Mouse (Mus musculus): ENCODE results near the gene Chfr.

Gene Chfr

DNA sequence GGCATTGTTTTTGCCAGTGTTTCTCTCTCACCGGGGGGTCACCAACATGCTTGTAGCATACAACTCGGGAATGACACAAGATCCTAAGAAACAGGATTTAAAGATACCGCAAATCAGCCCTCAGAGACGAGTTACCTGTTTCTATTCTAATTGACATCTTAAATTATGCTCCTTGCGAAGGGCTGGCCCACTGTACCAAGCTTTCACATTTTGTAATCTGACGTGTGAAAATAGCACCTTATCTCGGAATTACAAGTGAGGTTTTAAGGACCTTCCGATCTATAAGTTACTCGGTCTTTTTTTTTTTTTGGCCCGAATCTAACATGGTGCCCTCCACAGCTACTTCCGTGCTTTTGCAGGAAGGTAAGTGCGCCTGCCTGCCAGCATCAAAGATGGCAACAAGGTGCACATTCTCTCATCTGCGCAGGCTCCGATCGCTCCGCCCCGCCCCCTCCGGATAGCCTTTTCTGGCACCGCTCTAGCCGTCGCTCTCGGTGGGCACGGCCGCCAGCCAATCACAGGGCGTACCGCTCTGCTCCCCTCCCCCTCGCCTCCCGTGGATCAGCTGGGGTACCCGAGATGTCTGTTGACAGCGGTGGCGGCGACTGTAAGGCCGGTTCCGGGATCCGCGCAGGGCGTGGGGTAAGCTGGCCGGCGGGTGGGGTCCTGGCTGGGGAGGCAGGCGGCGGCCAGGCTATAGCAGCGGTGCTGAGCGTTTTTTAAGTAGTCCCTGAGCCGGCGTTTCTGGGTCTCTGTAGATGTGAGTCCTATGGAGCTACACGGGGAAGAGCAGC lies at the start of gene Chfr:
Gene Chfr (plus strand): TSS at position 550 of the 794 bp plus-strand sequence.
- peak; percentile 100 for DNase-seq

DNA sequence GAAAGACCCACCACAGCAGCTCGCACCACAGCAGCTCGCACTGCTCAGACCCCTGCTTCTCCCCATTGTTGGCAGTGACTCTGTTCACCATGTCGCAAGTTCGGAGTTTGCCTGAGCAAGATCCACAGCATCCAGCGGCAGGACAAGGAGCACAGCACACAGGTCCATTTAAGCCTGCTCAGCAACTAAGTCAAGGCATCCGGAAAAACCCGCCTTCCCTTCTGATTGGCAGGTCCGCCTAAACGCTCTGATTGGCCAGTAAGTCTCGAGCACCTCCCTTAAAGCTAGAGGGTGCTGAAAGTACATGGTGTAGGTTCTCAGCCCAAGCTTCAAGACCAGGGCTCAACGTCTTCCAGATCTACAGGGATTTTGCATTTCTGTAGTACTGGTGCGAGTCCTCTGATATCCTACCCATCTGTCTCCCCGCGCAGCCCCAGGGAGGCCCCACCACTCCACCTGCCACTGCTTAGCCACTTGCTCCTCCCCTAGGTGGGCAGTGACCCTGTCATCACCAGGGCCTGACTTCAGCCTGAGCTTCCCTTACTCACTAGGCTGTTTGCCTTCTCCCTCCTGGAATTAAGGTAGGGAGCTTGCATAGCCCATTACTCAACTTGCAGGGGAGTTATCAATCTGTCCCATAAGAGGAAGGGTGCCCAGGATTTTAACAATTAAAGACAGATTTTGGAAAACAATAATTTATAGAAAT lies 49.3 kb upstream of the Chfr start:
- no peak for DNase-seq

DNA sequence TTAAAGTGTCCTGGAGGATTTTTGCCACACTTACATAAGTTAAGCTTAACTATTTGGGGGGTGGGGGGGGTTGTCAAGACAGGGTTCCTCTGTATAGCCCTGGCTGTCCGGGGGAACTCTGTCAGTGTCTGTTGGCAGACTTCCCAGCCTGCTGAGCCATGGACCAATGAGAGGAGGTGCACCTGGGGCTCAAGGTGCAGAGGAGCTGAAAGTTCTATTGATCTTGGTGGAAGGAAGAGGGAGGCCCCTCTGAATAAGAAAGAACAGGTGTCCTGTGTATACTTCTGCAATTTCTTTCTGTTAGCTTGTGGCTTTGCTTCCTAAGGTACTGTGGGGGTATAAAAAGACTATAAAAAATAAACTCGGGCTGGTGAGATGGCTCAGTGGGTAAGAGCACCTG lies 44.1 kb upstream of the Chfr start:
- no peak for DNase-seq

DNA sequence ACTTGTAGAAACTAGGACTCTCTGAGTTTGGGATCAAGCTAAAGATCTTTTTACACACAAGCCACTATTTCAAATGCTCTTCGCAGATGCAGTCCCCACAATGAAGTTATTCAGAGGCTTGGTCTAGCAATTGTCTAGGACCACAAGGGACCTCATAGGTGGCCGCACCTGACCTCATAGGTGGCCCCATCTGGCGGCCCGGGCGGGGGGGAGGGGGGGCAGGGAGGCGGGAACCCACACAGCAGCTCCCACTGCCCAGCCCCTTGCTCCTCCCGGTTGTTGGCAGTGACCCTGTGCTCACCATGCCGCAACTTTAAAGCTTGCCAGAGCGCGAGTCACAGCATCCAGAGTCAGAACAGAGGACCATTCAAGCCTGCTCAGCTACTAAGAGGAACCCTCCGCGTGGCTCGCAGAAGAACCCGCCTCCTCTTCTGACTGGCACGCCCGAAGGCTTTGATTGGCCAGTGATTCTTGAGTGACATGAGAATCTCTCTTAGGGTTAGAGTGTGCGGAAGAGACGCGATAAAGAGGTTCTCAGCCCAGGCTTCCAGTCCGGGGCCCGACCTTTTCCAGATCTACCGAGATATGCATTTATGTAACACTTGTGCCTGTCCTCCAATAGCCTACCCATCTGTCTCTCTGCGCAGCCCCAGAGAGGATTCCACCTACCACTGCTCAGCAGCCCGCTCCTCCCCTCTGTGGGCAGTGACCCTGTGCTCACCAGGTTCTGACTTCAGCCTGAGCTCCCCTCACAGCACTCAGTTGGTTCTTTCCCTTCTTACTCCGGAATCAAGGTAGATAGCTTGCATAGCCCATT lies 41.4 kb upstream of the Chfr start, which contains the start of gene Gm35315:
Gene Gm35315 (minus strand): TSS at position 391 of the 817 bp plus-strand sequence.
- DNase-seq: peak; percentile 81 to 89

DNA sequence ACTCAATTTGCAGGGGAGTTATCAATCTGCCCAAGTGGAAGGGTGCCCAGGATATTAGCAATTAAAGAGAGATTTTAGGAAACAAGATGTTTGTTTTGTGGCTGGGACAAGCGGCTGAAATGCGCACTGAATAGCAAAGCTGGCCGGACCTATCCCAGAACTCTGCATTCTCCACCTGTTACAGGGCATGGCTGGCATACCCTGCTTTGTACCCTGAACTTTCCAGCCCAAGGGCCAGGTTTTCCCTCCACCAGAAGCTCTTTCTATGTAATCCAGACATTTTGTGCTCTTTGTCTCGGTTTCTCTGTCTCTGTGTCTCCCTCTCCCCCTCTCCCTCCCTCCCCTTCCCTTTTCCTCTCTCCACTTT lies 40.8 kb upstream of the Chfr start:
- DNase-seq: no peak

DNA sequence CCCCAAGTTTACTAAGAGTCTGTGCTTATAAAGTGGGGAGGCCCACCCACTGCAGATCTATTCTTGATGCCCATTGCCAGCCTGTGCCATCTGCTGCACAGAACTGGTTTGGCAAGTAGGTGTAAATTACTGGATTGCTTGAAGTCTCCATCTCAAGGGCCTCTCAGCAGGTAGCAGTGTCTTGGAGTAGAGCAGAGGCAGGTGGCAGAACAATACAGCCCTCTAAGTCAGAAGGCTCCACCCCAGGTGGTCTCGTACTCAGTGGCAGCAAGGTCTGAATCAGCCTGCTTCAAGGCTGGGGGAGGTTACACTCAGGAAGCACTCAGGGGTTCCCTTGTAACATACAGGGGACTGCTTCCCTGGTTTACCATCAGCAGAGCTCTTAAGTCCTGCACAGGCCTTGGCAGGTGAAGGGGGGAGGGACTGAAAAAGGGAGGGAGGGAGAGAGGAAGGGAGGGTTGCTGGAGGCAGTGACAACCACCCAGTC lies 36.6 kb upstream of the Chfr start:
- DNase-seq: no peak

DNA sequence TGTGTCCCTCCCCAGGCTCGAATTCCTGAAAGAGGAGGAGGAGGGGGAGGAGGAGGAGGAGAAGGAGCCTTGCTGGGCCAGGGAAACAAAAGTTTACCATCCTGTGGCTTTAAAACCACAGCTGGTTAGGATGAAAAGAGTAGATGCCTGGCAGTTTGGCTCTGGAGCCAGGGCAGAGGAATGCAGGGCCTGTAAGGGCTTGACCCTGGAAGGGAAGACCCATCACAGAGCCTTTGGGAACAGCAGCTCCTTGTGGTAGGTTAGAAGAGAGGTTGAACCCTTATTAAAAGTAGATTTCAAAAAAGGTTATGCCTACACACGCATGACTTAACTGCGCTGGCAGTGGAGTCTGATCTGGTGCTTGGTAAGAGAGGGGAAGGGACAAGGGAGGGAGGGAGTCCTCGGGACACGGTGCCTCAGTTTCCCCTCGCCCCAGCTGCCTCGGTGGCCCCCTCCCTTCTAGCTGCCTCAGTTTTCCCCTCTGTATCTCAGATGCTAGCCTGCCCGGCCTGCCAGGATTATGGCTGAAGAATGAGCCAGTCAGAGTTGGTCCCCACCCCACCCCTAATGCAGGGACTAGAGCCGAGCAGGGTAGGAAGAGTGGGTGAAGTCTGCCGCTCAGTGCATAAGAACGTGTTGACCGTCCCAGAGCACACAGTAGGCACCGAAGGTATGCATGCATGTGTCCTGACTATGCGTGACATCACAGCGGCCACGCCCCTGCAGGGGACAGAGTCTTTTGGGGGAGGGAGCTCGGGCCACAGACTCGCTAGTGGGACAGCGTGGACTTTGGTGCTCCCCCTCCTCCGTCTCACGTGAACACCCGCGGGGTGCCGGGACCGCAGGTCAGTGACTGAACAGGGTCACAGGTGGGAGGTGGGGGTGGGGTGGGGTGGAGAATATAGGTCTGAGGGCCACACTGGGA lies 35.7 kb upstream of the Chfr start, which contains the start of gene Plcxd1:
Gene Plcxd1 (plus strand): TSS at position 314 of the 925 bp plus-strand sequence.
- peak; percentile 19 to 51 for DNase-seq

DNA sequence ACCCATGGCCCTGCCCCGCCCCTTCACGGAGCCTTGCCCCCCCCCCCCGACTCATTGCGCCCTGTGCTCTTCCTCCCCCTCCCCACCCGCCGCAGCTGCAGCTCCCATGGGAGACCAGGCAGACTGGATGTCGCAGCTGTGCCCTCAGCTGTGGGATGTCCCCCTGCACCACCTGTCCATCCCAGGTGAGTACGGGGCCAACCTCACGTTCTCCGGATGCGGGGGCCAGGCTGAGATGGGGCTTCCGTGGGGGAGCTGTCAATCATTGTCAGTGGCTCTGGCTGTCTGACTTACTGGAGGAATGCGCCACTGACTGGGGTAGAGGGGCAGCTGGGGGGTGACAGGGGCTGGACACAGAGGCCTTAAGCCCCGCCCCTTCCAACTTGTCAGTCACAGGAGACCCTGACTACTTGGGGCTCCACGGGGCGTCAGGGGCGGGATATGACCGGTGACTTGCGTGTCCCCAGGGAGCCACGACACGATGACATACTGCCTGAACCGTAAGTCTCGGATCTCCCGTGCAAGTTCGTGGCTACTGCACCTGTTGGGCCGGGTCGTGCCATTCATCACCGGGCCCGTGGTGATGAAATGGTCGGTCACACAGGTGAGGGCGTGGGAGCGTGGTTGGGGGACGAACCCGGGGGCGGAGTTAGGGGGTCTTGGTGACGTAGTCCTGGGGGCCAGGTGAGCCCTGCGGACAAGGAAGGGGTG lies 34.6 kb upstream of the Chfr start:
- peak; percentile 47 to 62 for DNase-seq

DNA sequence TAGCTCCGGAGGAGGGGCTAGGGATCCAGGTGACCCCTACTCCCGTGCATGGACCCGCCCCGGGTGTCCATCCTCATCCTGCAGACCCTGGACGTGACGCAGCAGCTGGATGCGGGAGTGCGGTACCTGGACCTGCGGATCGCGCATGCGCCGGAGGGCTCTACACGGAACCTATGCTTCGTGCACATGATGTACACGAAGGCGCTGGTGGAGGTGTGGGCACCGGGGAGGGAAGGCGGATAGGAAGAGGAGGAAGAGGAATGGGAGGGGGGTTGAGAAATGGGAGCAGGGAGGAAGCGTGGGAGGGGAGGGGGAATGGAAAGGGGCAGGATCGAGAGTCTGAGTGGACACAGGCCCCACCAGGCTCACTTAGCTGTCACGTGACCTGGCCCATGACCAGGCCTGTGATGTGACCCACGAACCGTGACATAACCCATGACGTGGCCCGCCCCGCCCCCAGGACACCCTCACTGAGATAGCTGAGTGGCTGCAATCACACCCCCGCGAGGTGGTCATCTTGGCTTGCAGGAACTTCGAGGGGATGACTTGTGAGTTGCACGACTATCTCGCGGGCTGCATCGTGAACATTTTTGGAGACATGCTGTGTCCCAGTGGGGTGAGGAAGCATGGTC lies 33.8 kb upstream of the Chfr start:
- DNase-seq: peak; percentile 67 to 75

DNA sequence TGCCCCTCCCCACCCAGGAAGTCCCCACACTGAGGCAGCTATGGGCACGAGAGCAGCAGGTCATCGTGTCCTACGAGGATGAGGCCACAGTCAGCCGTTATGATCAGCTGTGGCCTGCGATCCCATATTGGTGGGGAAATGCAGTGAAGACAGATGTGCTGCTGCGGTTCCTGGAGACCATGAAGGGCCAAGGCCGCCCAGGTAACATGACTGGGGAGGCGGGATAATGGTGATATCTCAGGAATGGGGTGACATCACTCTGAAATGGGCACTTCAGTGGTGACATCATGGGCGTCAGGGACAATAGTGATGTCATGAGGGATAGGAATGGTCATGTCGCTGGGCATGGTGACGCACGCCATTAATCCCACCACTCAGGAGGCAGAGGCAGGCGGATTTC lies 33.2 kb upstream of the Chfr start:
- no peak for DNase-seq

DNA sequence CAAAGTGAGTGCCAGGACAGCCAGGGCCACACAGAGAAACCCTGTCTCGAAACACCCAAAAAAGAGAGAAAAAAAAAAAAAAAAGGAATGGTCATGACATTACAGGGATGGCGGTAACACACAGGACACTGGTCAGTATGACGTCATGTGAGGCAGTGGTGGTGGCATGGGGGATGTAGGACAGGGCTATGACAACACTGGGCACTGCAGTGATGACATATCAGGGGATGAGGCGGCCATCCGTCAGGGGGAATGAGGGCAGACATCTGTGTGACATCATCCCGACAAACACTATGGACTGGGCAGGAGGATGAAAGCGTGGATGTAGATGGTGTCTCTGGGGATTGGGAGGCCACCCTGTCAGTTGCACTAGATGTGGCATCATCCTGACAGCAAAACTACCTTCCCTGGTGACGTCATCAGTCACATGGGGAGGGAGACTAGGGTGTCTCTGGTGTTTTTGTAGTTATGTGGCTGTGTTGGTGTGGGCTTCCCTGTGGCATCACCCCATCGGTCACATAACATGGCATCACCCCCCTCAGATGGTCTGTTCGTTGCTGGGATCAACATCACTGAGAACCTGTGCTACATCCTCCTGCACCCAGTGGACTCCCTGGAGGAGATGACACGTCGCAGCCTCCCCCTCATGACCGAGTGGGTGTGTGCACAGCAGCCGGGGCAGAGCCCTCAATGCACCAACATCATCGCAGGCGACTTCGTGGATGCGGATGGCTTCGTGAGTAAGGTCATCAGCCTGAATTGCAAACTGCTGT lies 32.6 kb upstream of the Chfr start:
- DNase-seq: no peak

DNA sequence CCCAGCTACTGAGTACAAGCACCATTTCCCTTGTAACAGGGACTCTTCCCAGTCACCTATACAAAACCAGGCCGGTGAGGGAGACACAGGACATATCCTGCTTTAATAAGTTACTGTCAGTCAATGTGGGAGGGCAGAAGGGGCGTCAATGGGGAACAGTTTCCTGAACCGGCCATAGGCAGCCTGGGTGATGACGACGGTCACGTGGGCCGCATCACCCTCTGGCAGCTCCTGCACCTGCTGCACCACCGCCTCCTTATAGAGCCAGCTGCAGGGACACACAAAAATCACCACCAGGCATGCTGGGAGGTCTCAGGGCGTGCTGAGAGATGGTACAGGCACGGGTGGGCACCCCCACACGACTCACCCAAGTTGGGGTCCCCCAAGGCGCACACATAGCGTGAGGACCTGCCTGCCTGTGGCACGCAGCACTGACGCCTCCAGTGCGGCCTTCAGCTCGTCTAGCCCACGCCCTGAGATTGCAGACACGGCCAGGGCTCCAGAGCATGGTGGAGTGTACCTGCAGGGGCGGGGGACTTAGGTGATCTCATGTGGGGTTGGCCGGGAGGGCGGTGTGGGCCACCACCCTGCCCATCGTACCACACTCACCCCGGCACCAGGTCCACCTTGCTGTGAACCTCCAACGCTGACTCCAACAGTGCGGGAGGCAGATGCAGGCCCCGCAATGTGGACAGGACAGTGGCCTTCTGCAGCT lies 31.6 kb upstream of the Chfr start:
- no peak for DNase-seq

DNA sequence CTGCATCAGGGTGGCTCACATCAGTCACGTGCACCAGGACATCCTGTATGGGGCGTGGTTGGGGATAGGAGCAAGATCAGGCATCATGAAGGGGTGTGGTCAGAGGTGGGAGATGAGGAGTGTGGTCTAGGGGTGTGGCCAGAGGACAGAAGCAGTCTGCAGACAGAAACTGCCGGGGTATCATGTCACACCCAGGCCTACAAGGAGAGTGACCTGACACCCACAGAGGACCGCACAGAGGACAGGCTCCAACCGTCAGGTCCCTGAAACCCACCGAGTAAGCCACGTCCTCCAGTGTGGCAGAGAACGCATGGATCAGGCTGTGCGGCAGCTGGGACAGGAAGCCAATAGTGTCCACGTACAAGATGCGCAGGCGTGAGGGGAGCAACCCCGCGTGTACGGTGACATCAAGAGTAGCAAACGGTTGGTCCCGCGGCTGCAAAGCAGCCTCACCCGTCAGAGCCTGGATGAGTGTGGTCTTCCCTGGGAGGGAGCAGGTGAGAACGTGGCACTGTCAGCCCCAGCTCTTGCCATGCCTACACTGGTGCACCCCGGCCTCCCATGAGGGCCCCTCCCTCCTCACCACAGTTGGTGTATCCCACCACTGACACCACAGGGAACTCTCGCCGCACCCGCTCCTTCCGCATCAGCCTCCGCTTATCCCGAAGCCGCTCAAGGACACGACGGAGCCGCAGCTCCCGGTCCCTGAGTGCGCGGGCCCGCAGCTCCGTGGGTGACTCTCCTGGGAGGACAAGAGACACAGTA lies 30.8 kb upstream of the Chfr start:
- DNase-seq: no peak

DNA sequence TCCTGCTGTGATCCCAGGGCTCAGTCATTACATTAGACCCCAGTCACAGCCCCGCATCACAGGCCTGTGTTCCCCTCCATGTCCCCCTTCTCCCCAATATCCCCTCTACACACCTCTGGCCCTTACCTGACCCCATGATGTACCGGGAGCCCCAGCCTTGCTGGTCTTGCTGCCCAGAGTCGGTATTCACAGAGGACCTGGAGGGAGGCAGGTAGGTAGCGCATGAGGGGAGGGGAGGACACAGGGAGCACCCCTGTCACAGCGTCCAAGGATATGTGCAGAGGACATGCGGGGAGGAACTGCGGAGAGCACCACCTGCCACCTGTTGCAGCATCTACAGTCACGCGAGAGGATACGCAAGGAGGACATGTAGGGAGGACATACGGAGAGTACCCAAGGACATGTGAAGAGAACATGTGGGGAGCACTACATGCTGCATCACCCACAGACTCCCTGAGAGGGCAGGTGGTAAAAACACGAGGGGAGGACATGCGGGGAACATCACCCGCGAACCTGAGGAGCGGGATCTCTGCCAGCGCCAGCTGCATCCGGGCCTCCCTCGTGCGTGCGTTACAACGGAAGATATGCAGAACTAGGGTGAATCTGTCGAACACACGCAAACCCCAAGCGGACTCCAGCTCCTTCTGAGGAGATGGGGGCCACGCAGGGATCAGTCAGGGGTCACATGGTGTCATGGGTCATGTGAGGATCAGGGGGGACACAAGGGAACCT lies 29.3 kb upstream of the Chfr start:
- DNase-seq: no peak

DNA sequence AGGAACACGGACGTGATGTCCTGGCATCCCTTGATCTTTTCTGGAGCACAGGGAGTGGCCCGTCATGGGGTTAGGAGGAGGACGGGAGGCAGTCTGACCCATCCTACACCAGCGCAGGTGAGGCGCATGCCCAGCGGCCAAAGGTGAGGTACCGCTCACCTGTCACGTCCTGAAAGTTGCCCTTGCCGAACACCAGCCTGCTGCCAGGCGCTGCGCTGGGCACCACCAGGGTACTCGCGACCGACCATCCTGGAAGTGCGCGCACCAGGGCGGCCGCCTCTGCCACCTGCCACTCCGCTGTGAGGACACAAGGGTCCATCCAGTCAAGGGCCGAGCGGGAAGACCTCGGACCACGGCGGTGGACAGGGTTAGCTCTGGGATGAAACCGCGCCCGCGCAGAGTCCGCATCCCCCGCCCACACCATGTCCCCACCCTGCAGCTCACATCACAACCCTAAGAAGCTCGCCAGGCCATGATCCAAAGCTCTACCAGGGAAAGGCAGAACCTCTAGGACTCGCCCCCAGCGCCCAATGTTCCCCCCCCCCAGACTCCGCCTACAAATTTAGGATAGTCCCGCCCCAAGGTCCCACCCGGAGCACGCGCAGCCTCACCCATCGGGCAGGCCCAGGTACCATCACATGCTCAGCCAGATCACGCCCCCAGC lies 28.6 kb upstream of the Chfr start:
- DNase-seq: no peak

DNA sequence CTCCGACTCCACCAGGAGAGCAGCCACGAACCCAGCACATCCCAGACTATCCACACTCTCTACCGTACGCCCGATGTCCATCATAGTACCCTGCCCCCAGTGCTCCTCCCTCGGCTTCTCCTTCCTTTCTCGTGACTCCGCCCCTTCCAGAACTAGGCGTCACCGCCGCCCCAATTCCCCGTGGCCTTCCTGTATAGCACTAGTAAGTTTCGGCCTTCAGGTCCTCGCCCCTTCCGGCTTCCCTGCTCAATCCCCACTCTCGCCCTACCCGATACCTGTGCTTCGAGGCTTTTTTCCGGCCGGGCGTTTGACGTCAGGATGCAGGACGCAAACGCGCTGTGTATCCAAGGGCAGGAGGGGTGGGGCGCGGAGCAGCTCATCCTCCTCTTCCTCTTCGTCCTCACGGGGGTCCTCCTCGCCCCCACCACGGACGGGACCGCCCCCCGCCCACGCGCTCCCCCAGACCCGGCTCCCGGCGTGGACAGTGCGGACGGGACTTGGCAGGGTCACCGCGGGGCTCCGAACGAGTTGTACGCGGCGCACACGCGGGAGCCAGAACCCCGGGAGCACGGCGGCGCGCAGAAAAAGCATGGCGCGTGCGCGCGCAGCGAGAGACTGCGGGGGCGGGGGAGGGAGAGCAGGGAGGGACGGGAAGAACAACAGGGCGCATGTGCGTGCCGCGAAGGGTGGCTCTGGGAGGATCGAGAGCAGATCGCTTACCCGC lies 27.9 kb upstream of the Chfr start, which contains the start of gene Gtpbp6:
Gene Gtpbp6 (minus strand): TSS at position 617 of the 724 bp plus-strand sequence.
- DNase-seq: peak; percentile 97 to 99

DNA sequence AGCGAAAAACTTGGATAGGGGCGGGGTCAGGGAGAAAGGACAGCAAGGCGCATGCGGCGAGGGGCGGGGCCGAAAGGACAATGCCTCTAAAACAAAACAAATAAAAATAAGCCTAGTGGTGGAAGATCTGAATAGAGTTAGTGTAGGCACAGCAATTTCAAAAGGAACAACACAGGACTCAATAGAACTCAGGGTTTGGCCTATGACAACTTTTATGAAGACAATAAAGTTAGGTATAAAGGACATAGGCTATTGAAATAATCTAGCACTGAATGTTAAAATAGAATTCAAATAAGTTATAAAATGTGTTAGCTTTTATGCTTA lies 27.4 kb upstream of the Chfr start:
- no peak for DNase-seq
